Mouse (Mus musculus): ENCODE measurements around the gene Map3k3.

Gene Map3k3

GRCm38 (mm10) chr11:106083708-106084701 is at the start of gene Map3k3:
Gene Map3k3 (plus strand): TSS chr11:106084613.
- peak; percentile 99 for DNase-seq

DNA sequence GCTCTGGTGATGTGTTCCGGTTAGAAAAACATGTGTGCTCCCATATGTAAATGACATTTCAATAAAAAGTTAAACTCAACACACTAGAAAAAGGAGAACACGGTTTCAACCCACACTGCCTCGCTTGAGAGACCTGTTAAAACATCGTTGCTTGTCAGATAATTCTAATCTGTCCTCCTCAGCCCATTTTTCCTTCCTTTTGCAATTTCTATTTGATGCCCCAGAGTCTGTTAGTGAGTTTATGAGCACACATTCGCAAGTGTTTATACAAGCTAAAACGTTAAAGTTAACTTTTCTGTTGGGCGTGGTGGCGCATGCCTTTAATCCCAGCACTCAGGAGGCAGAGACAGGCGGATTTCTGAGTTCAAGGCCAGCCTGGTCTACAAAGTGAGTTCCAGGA is 49.4 kb upstream of the Map3k3 start:
- no peak for DNase-seq

DNA sequence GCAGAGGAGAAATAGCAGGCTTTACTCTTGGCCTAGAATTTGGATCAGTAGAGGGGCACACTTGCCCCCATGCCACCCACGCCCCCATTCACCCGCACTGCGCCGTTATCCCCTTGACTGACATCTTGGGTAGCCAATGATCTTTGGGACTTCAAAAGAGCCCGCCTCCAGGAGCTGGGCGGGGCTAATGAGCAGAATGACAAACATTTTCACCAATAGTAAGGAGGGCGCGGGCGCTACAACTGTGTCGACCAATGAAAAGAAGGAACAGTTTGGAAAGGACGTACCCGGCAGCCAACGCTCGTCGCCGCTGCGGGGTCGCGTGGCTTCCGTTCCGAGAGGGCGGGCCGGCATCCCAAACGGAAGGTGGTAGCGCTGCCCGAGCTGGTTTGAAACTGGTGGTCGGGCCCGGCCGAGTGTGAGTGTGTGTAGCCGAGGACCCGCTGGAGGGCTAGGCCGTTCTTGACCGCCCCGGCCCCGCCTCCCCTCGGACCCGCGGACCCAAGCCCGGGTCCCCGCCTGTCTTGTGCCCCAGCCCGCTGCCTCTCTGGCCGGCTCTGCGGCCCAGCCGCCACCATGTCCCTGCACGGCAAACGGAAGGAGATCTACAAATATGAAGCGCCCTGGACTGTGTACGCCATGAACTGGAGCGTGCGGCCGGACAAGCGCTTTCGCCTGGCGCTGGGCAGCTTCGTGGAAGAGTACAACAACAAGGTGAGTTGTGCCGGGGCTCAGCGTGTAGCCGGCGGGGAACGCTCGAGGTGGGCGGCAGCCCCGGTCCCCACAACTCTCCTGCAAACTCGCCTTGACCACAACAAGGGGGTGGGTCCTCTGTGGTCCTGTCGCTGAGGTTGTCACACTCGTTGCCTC is 47.6 kb upstream of the Map3k3 start, which contains the start of gene Dcaf7:
Dcaf7 (plus strand) TSS at position 325 of the 870 bp plus-strand sequence.
- peak; percentile 98 for DNase-seq

GRCm38 (mm10) chr11:106037418-106037751 is 47.0 kb upstream of the Map3k3 start:
- peak; percentile 78 for DNase-seq

- DNase-seq = no peak
Observed at GRCm38 (mm10) chr11:106044349-106044748, 40.1 kb upstream of the Map3k3 start.

GRCm38 (mm10) chr11:106045256-106045655 is 39.2 kb upstream of the Map3k3 start:
- DNase-seq = no peak

GRCm38 (mm10) chr11:106045780-106046179 is 38.6 kb upstream of the Map3k3 start:
- no peak for DNase-seq

DNA sequence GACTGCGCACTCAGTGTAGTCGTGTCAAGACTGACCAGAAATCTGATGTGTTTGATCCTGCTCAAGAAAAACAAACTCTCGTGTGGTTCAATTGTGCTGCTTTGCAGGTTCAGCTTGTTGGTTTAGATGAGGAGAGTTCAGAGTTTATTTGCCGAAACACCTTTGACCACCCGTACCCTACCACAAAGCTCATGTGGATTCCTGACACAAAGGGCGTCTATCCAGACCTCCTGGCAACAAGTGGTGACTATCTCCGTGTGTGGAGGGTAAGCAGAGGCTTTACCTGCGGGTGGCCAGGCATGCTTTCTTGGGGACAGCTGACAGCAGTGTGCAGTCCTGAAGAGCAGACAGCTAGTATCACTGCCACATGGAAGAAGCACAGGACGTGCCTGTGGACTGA is 37.8 kb upstream of the Map3k3 start:
- no peak for DNase-seq

DNA sequence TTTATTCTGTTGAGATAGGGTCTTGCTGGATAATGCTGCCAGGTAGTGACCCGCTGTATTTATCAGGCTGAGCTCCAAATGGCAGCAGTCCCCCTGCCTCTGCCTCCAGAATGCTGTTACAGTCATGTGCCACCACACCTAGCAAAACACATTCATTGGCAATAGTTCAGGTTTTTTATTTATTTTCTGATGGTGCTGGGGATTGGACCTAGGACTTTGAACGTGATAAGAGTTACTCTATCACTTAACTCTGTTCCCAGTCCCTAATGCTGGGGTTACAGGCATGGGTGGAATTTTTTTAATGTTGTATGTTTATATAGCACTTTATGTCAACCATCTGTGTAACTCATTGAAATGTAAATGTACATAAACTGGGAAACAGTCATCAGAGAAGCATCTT is 30.5 kb upstream of the Map3k3 start:
- no peak for DNase-seq

- no peak for DNase-seq
Observed at GRCm38 (mm10) chr11:106054600-106054999, 29.8 kb upstream of the Map3k3 start.

GRCm38 (mm10) chr11:106055341-106055740 is 29.1 kb upstream of the Map3k3 start:
- DNase-seq = no peak

- DNase-seq = no peak
Observed at GRCm38 (mm10) chr11:106056819-106057491, 27.5 kb upstream of the Map3k3 start.

DNA sequence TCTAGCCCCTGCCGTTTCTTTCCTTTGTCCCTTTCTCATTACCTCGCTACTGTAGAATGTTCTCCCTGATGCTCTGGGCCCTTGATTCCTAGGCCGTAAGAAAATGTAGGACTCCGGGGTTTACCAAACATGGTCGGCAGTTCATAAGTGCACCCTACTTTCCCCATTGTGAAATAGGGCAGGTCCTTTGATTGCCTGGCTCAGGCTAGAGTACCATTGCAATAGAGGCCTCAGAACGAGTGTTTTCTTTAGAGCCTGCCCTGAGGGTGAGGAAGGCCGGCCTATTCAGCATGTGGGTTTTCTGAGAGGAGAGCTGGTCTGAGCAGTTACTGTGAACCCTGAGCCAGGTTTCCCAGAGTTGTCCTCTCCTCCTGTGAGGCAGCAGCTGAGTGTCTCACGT is 26.4 kb upstream of the Map3k3 start:
- no peak for DNase-seq

DNA sequence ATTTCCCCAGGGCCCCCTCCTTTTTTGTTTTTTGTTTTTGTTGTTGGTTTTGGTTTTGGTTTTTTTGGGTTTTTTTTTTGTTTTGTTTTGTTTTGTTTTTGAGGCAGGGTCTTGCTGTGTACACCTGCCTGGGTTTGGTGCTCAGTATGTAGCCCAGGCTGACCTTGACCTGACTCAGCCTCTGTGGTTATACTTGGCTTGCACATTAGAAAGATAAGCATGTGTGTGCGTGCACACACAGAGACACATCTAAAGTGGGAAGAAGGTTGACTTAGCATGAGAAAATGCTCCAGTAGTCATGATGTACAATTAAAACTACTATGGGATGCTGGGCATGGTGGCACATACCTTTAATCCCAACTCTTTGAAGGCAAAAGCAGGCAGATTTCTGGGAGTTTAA is 23.9 kb upstream of the Map3k3 start:
- no peak for DNase-seq

DNA sequence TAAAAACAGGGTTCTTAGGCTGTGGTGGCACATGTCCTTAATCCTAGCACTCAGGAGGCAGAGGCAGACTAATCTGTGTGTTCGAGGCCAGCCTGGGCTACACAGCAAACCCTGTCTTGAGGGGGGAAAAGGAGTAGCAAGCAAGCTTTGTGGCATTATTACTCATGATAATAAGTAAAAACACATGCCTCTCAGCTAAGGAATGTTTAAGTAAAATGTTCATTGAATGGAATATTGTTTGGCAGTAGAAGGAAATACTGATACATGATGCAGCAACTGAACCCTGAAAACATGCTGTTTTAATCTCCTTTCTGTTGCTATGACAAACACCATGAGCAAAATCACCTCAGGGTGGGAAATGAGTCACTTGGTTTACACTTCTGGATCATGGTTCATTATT is 23.1 kb upstream of the Map3k3 start:
- DNase-seq = no peak

DNA sequence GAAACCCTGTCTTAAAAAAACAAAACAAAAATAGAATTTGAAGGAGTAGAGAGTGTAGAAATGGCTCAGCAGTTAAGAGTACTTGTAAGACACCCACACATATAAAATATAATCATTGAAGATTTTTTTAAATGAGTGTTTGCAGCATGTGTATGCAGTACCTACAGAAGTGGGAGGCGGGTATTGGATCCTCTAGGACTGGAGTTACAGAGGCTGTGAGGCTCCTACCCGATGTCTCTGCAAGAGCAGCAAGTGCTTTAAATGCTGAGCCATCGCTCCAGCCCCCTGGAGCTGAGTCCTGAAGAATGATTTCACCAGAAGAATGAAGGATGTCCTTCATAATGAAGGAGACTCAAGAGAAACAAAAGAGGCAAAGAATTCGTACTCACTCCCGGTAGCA is 20.7 kb upstream of the Map3k3 start:
- DNase-seq = no peak

DNA sequence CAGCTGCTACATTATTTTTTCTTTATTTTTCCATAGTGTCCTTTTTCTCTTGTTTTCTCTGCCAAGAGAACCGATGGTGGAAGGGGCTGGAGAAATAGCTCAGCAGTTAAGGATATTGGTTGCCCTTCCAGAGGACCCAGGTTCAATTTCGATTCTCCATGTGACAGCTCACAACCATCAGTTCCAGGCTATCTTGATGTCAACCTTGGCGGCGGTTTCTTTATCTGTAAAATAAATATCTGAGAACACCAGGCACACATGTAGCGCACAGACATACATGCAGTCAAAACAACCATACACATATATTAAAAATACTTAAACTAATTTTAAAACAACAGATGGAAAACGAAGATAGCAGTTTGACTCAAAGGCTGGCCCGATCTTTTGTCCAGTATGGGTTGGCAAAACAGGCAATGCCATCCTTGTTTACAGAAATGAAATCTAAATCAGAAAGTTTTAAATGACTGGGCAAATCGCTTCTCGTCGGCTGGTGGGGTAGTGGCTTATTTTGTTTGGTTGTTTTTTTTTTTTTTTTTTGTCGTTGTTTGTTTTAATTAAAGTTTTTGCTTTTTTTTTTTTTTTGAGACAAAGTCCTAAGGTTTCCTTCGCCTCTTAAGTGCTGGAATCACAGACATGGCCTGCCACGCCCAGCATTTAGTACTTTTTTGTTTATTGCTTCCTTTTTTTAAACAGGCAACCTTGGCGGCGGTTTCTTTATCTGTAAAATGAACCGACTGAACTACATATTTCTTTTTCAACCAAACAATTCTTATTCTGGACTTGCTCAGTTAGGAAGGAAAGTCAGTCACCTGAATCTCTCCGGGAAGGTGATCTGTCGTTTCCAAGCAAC is 19.1 kb upstream of the Map3k3 start:
- no peak for DNase-seq

- DNase-seq = peak; percentile 96
Observed at GRCm38 (mm10) chr11:106065923-106066571, 18.4 kb upstream of the Map3k3 start, which contains the start of gene Taco1. Gene Taco1 (plus strand): TSS chr11:106066061.

GRCm38 (mm10) chr11:106066616-106067015 is 17.8 kb upstream of the Map3k3 start:
- peak; percentile 77 for DNase-seq

DNA sequence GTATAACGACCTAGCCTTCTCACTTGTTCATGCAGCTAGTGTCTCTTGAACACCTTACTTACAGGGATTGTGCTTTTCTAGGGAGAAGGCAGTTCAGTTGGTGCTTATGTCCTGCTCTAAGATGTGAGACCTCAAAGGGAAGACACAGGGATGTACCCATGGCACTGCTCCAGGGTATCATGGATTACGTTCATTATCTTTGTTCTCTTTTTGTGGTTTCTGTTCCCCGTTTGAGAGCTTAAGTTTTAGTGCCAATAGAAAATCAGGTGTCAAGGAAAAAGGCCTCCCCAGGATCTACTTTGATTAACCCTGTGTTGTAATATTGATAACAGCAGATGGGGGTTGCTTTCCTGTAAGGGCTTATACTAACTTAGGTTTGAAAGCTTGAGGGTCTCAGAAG is 10.6 kb upstream of the Map3k3 start:
- no peak for DNase-seq

DNA sequence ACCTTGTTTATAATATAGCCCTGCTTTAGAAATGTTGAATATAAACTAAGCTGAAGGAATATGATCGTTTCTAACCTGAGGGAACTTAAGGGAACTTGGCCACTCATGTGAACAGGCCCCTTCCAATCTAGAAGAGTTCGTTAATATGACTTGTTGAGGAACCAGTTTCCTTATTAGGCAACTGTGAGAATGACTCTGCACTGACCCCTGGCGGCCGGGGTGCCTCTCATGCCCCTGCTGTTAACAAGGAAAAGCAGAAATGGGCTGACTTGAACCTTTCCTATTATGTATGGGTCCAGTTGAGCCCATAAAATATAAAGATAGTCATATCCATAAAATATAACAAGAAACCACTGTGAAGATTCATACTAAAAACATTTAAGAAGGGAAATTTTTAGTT is 8.1 kb upstream of the Map3k3 start:
- peak; percentile 78 for DNase-seq

Data from embryo, embryonic 11 days (tissue).